ENCODE assay signal across 13 mouse cellular contexts in genomic region chrX:7041519-7041918, GRCm38 (mm10).
"Had no signal": no experiment of that assay in that cellular context is flagged by ENCODE, and none has a peak within 500 bp of the region (broad histone marks: within the 10 kb centered on the region; RNA-seq: fewer than 3 reads in every experiment).

TSS of gene Ccnb3 (minus strand) at chrX:7041619.

- DNase-seq: lung, adult 18-20 months; lung, embryonic 14.5 days; lung, postnatal 10 days; lung, postnatal 4 days; midbrain, embryonic 14.5 days; retina, postnatal 1 day; right cerebral cortex, adult 18-20 months; right cerebral cortex, postnatal 25 days; right cerebral cortex, postnatal 4 days; spleen, adult 18-20 months; thymus, adult 2 months; thymus, postnatal 25 days; thymus, postnatal 4 days had no signal
